Mouse (Mus musculus) urinary bladder, postnatal 25 days (tissue): ENCODE data around the gene Hnrnph1.

Experiments
- DNase-seq: peaks from one replicate; pipeline ENCODE4 v3.0.0; 2022; ENCODE audit warnings: low spot score

The Hnrnph1 gene

DNA sequence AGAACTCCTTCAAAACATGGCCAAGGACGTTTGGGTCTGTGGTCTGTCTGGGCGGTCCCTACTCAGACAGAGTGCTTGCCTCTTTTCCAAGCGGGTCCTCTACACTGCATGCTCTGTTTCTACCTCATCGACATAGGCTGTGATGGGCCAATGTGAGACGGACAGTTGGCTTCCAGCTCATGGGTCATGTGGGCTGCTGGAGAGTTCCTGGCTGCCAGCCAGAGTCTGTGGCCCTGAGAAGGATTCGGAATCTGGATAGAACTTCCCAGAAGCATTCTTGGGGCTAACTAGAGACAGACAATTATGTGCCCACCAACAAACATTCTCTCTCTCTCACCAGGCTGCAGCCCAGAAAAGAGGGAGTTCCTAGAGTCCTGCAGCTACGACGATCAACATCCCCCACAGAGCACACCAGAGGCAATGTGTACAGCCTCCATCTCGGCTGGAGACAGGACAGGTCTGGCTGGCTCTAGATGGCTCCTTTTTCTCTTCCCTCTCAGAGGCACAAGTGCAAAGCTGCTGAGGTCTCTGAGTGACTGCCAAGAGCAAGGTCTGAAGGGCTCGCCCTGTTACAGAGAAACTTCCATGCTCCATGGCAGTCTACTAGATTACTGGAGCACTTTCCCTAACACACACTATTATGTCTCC lies 26.7 kb downstream of the Hnrnph1 start:
- DNase-seq = no peak

DNA sequence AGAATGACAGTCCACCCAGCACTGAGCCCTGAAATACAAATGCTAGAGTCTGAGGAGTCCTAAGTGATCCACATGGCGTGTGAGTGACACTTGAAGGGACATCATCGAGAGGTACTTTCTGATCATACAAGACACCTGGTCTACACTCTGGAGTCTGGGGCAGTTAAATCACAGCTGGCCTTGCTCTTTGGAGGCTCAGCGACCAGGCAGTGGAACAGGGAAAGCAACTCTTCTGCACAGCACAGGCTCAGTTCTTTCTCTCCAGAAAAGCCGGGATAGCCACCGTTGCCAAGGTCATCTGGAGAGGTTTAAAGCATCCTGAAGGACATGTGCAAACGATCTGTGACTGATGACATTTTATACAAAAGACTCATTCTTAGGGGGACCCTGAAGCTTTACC lies 30.4 kb downstream of the Hnrnph1 start:
- DNase-seq = no peak

DNA sequence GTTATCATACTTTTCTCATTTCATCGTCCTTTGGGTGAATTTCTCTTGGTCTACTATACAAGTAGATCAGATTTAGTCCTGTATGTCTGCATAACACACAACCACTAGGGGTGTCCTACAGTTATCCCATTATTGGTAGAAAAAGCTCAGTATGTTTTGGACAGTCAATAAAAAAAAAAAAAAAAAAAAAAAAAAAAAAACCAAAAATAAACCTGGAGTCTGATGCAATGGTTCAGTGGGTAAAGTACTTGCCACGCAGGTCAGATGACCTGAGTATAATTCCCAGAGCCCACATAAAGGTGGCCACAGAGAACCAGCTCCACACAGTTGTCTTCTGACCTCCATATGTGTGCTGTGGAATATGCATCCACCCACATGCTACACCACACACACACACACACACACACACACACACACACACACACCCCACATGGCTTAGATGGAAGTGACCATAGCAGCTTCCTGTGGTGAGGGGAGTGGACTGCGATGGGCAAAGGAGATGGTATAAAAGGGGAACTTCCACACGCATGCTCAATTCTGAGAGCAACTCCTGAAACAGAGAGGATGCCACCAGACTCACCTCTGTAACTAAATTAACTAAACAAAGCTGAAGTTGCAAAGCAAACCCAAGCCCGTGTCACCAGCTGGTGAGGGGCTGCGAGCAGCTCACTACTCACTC lies 38.9 kb downstream of the Hnrnph1 start:
- DNase-seq = no peak

- no peak for DNase-seq
Observed at GRCm38 (mm10) chr11:50417856-50418255, 41.1 kb downstream of the Hnrnph1 start.

GRCm38 (mm10) chr11:50421461-50421860 lies 44.7 kb downstream of the Hnrnph1 start:
- no peak for DNase-seq

- DNase-seq = peak; percentile 21
Observed at GRCm38 (mm10) chr11:50421934-50422780, 45.4 kb downstream of the Hnrnph1 start.

GRCm38 (mm10) chr11:50426056-50426455 lies 49.3 kb downstream of the Hnrnph1 start:
- no peak for DNase-seq

DNA sequence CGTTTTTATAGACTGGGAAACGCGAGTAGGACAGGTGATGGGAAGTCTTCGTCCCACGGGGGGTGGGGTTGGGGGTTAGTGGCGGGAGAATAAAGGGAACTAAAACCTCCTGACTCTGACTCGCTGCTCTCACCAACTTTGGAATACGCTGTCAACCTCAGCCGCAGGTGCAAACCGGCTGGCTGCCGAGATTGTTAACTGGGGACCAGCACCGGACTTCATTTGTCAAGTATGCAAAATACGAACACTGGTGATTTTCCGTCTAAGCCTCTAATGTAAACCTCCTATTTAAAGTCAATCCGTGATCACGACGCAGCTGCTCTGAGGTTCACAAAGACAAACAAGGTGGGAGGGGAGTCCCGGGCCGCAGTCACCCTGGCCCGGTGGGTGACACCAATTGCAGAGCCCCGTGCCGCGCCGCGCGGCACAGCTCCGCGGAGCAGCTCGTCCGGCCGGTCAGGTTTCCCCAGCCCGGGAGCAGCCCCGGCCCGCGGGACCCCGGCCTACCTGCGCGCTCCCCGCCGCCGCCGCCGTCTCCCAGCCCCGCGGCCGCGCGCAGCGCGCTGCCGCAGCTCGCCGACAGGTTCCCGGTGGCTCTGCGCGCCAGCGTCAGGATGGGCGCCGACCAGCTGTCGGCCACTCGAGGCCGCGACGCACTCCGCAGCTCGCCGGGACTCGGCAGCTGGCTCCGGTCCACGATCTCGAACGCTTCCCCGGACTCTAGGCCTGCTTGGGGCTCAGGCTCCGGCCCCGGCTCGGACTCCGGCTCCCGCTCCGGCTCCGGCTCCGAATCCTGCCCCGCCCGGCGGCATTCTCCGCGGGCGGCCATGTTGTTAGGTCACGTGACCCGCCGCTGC lies 53.7 kb downstream of the Hnrnph1 start, which contains the start of gene Rufy1:
Rufy1 (minus strand) TSS at position 849 of the 857 bp plus-strand sequence.
- peak; percentile 83 for DNase-seq

GRCm38 (mm10) chr11:50431134-50432068 lies 54.6 kb downstream of the Hnrnph1 start:
- DNase-seq = no peak

DNA sequence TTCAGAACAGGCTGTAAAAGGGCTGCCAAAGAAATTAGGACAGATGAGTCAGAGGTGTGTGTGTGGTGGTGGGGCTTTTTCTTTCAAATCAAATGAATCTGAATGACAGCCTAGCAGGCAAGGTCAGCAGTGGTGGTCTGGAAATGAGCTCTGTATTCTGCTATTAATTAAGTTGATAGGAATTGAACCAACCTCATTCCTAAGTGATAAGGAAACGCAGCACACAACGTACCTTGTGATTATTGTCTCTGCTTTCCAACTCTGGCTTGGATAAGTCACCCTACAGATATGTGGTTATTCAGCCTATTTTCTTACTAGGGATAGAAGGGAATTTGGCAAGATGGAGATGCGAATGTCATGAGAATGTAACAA lies 55.3 kb downstream of the Hnrnph1 start:
- no peak for DNase-seq

DNA sequence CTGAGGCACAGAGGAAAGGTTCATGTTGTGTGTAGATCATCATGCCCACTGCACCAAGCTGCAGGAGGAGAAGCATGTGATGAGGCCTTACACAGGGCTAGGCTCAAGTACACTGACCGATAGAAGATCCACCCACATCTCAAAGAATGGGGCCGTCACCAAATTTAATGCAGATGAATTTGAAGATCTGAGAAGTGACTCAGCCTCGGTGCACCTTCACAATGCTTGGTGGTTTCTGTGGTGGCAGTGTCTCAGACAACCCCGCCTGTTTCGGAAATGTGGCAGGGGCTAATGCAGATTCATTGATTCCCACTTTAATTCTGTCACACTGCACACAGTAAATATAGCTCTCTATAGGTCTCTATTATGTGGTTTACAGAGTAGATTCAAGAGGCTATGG lies 56.1 kb downstream of the Hnrnph1 start:
- no peak for DNase-seq
